Mouse (Mus musculus): ENCODE measurements around the gene Fkbp5.
A peak's percentile ranks its signal among the peaks of the same experiment; 100 is the strongest.

The Fkbp5 gene

GRCm38 (mm10) chr17:28504182-28504581 lies 13.1 kb downstream of the Fkbp5 start:
- DNase-seq (ENCODE audit: low spot score), result no peak

- peak; percentile 52 for DNase-seq (ENCODE audit: low spot score)
Observed at GRCm38 (mm10) chr17:28502196-28502821, 15.0 kb downstream of the Fkbp5 start.

- no peak for DNase-seq (ENCODE audit: low spot score)
Observed at GRCm38 (mm10) chr17:28500465-28500864, 16.9 kb downstream of the Fkbp5 start.

- no peak for DNase-seq (ENCODE audit: low spot score)
Observed at GRCm38 (mm10) chr17:28499190-28499589, 18.1 kb downstream of the Fkbp5 start.

GRCm38 (mm10) chr17:28495832-28496231 lies 21.5 kb downstream of the Fkbp5 start:
- no peak for DNase-seq (ENCODE audit: low spot score)

- DNase-seq (ENCODE audit: low spot score), result no peak
Observed at GRCm38 (mm10) chr17:28491035-28491770, 26.1 kb downstream of the Fkbp5 start.

GRCm38 (mm10) chr17:28488258-28489013 lies 28.9 kb downstream of the Fkbp5 start:
- DNase-seq (ENCODE audit: low spot score), result no peak

GRCm38 (mm10) chr17:28487584-28488257 lies 29.6 kb downstream of the Fkbp5 start:
- peak; percentile 62 for DNase-seq (ENCODE audit: low spot score)

GRCm38 (mm10) chr17:28486720-28487119 lies 30.6 kb downstream of the Fkbp5 start:
- peak; percentile 41 for DNase-seq (ENCODE audit: low spot score)

- DNase-seq (ENCODE audit: low spot score), result peak; percentile 99
Observed at GRCm38 (mm10) chr17:28485977-28486400, 31.3 kb downstream of the Fkbp5 start.

GRCm38 (mm10) chr17:28485446-28485948 lies 31.8 kb downstream of the Fkbp5 start:
- peak; percentile 66 for DNase-seq (ENCODE audit: low spot score)

GRCm38 (mm10) chr17:28484704-28485445 lies 32.5 kb downstream of the Fkbp5 start:
- peak; percentile 57 for DNase-seq (ENCODE audit: low spot score)

GRCm38 (mm10) chr17:28477421-28477820 lies 39.9 kb downstream of the Fkbp5 start:
- no peak for DNase-seq (ENCODE audit: low spot score)

GRCm38 (mm10) chr17:28476441-28476840 lies 40.9 kb downstream of the Fkbp5 start:
- DNase-seq (ENCODE audit: low spot score), result no peak

- DNase-seq (ENCODE audit: low spot score), result no peak
Observed at GRCm38 (mm10) chr17:28475593-28476325, 41.6 kb downstream of the Fkbp5 start.

- DNase-seq (ENCODE audit: low spot score), result no peak
Observed at GRCm38 (mm10) chr17:28472696-28473095, 44.6 kb downstream of the Fkbp5 start.

GRCm38 (mm10) chr17:28470876-28471275 lies 46.5 kb downstream of the Fkbp5 start:
- DNase-seq (ENCODE audit: low spot score), result no peak

GRCm38 (mm10) chr17:28467749-28468148 lies 49.6 kb downstream of the Fkbp5 start:
- DNase-seq (ENCODE audit: low spot score), result no peak

GRCm38 (mm10) chr17:28465968-28466367 lies 51.4 kb downstream of the Fkbp5 start:
- no peak for DNase-seq (ENCODE audit: low spot score)

GRCm38 (mm10) chr17:28463701-28464443 lies 53.5 kb downstream of the Fkbp5 start:
- no peak for DNase-seq (ENCODE audit: low spot score)
